Mouse (Mus musculus) adrenal gland, adult 18-20 months (tissue): ENCODE measurements around the gene Gm10553. TPM values are rescaled to one million over a fixed set of nuclear protein-coding genes. Genes with fewer than 3 reads are reported as not detected.
"Not testable (repeated sequence)": the region's sequence is repeated elsewhere in the genome, so short reads cannot be mapped to it uniquely, and the experiment has no call there.

ENCODE experiments used
- DNase-seq, 2 experiments: peaks; one replicate each; pipeline ENCODE4 v3.0.0; 2021 to 2022; ENCODE audit warnings: low spot score in 2 of 2
- long read RNA-seq, 2 experiments: library from polyadenylated mRNA; stranded (forward); transcript quantifications; one replicate each; pipeline ENCODE4 v2.0.0; 2021
- total RNA-seq, 2 experiments: library from RNA; stranded (reverse); gene quantifications; 1 replicate in 1 of 2; 2 replicates in 1 of 2; pipeline ENCODE4 v1.2.3; 2021

Gm10553 gene
- total RNA-seq = not detected
- long read RNA-seq, experiment 1 = 0 reads
- long read RNA-seq, experiment 2 = 0 reads

DNA sequence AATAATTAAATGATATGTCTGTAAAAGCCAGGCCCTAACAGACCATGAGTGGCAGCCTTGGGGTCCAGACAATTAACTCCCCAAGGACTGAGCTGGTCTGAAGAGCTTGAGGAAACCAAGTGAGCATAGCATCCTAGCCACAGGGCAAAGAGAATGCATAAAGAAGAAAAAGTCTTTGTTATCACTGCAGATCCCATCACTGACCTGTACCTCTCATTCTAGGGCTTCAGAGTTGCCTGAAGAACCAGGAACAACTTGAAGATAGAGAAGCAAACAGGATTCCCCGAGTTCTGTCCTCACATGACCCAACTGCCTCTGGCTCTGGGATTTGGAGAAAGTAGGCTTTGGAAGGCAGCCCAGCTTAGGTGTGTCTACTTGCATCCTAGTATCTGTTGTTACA is at the start of gene Gm10553:
Gene Gm10553 (plus strand): TSS at position 301 of the 400 bp plus-strand sequence.
- DNase-seq = not testable (repeated sequence)

DNA sequence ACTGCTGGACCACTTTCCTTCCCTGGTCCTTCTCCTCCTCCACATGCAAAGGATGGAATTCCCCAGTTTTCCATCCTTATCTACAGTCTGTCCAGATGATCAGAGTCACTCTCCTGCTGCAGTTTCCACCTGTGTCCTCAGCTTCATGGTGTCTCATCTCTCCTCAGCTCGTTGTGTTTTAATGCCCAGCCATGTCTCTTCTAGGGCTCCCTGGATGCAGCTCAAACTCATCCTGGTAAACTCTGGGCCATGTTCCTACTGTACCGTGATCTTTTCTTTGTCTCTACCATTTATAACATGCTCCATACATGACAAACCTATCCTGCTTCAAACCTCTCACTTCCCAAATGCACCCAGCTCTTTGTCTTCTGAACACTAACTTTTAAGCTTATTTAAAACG is 28.3 kb upstream of the Gm10553 start:
- not testable (repeated sequence) for DNase-seq

DNA sequence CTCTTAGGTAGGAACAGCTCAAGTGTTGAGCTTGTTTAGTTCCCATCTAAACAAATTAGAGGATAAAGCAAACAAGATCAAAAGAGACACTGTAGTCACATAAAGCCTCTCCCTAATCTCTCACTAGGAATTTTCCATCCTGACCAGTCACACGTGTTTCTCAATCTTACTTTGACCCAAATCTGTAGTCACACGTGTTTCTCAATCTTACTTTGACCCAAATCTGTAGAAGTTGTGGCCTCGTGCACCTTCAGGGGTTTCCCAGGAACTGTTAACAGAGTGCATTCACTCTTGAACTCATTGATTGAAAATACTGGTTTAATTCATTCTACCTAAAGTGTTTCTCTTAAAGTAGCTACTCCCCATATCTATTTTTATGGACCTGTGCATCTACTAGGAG is 26.9 kb upstream of the Gm10553 start:
- not testable (repeated sequence) for DNase-seq

GRCm38 (mm10) chr1:85084803-85085202 is 15.2 kb upstream of the Gm10553 start:
- not testable (repeated sequence) for DNase-seq

- DNase-seq = not testable (repeated sequence)
Observed at GRCm38 (mm10) chr1:85086211-85086610, 13.8 kb upstream of the Gm10553 start.

- DNase-seq = not testable (repeated sequence)
Observed at GRCm38 (mm10) chr1:85092169-85092568, 7.8 kb upstream of the Gm10553 start.

DNA sequence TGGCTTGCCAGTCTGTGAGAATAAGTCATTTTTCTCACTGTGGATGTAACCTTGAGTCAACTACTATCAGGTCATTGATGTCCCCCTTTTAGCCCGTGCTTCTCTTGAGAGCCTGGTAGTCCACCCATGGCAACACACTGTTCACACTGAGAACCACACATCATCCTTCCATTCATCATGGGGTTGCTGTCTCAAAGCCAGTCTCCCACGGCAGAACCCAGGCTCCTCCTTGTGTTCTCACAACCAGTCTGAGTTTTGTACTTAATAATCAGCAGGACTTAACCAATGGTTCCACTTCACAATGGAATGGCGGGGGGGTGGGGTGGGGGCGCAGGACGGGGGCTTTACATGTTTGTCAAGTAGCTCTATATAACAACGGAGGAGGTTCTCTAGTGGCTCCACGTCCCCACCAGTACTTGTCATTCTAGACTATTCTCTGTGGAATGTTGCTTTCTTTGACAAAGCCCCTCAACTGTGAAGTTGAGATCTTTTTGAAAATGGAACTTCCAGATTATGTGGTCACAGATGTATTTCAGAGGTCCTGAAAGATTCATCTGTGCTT is 6.9 kb upstream of the Gm10553 start:
- not testable (repeated sequence) for DNase-seq

- not testable (repeated sequence) for DNase-seq
Observed at GRCm38 (mm10) chr1:85099081-85099480, 883 bp upstream of the Gm10553 start.

- DNase-seq = not testable (repeated sequence)
Observed at GRCm38 (mm10) chr1:85101754-85102153, 1.8 kb downstream of the Gm10553 start.

- not testable (repeated sequence) for DNase-seq
Observed at GRCm38 (mm10) chr1:85105336-85105735, 5.4 kb downstream of the Gm10553 start.

- not testable (repeated sequence) for DNase-seq
Observed at GRCm38 (mm10) chr1:85106013-85106412, 6.0 kb downstream of the Gm10553 start.

- not testable (repeated sequence) for DNase-seq
Observed at GRCm38 (mm10) chr1:85109753-85110152, 9.8 kb downstream of the Gm10553 start, which contains the start of gene A530032D15Rik. A530032D15Rik (minus strand) TSS chr1:85109853.

DNA sequence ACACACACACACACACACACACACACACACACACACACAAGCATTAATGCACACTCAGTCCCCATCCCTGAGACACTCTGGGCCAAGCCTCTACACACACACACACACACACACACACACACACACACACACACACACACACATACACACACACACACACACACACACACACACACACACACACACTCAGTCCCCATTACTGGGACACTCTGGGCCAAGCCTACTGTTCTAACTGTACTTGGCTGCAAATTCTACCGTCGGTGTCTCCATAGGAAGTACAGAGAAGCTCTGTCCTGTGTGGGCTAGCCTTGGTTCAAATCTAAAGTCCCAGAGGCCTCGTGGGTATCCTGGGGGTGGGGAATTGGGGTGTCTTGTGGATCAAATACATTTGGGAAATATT is 10.9 kb downstream of the Gm10553 start:
- DNase-seq = not testable (repeated sequence)

DNA sequence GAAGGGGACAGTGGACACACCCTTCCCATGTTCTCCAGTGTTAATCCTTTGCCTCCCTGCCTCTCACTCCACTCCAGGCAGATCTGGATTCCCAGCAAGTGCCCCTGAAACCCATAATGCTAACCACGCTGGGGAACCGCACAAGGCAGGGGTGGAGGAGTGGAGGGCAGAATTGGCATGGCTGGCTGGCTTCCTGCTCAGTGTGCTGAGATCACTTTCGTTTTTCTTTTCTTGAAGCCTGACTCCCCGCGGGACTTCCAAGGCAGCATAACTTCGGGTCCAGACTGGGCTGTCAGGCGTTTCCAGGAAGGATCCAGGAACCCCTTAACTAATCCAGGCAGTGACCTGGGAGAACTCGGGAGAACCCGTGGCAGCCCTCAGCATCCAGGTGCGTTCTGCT is 11.6 kb downstream of the Gm10553 start:
- DNase-seq = not testable (repeated sequence)

DNA sequence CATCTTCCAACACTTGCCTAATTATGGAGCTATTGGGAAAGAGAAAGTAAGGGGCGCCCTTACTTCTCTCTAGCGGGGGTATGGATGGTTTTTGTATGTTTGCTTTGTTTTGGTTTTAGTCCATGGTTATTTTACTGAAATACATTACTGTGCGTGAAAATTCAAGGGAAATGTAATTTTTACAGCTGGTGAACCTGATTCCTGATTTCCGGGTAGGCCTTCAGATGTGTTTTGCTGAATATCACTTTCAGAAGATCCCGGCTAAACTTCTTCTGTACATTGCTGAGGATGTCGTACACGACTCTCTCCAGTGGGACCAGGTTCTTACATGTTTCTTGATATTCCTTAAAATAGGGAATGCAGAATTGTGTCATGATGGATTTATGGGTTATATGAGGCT is 12.3 kb downstream of the Gm10553 start:
- DNase-seq = not testable (repeated sequence)

DNA sequence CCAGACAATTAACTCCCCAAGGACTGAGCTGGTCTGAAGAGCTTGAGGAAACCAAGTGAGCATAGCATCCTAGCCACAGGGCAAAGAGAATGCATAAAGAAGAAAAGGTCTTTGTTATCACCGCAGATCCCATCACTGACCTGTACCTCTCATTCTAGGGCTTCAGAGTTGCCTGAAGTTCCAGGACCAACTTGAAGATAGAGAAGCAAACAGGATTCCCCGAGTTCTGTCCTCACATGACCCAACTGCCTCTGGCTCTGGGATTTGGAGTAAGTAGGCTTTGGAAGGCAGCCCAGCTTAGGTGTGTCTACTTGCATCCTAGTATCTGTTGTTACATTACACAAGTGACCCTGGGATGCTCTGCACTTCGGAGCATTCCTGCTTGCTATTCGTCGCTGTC is 12.9 kb downstream of the Gm10553 start:
- DNase-seq = not testable (repeated sequence)

DNA sequence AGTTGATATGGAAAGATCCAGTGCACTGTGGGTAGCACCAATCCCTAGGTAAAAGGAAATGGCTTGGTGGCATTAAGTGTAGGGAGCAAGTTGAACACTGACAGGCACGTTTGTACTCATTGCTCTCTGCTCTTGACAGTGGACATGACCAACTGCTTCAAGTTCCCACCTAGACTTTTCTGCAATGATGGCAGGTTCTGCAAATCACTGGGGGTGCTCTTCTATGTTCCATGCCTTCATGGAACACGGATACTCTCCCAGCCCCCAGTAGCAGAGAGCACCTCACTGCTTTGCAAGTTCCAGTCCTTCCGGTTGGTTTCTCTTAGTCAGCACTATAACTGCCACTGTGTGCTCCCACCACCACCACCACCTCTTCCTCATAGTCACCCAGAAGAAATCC is 14.1 kb downstream of the Gm10553 start:
- DNase-seq = peak in 1 of 2 experiments; percentile 7

DNA sequence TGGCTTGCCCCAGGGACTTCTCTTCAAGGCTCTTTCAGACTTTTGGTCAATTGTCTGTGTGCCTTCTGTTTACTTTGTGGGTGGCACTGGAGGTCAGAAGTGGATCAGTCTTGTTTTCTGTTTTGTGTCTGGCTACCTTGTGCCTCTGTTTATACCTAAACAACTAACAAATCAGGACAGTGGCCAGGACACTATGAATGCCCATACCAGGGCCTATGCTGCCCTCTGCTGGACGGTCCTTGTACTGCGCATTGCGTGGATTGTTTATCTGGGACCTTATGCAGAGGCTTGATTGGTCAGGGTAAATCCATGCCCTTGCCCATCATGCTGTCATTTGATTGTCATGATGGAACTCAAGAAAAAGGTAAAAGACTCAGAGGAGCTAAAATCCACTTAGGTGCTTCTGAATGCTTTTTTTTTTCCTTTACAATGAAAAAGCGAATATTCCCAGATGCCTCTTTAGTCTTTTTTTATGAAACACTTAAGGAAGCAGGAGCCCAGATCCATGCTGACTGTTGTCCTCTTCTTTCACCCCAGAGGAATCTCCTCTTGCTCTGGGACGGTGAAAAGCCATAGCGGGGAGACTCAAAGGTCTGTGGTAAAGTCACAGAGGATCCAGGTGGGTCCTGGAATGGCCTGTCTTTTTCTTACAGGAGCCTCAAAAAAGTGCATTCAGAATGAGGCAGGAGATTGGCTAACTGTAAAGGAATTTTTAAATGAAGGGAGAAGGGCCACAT is 14.9 kb downstream of the Gm10553 start:
- peak; percentile 55 to 69 for DNase-seq

DNA sequence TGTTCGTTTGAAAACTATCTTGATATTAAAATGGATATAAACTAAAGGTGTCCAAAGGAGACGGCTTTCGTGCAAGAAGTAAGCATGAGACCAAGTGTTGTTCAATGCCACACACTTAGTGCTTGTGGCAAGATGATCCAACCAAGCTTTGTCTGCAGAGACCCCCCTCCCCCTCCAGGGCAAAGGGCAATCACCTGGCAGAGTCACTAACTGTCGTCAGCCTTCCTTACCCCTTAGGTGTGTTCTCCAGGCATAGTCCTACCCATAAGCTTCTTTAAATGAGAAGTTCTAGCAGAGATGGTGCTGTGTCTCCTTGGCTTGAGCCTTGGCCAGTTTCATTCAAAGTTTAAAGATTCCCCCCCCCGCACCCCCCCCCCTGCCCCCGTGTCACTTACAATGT is 17.6 kb downstream of the Gm10553 start:
- not testable (repeated sequence) for DNase-seq

GRCm38 (mm10) chr1:85118341-85118740 is 18.4 kb downstream of the Gm10553 start:
- DNase-seq = not testable (repeated sequence)

- not testable (repeated sequence) for DNase-seq
Observed at GRCm38 (mm10) chr1:85121841-85122240, 21.9 kb downstream of the Gm10553 start.

- DNase-seq = not testable (repeated sequence)
Observed at GRCm38 (mm10) chr1:85133671-85134070, 33.7 kb downstream of the Gm10553 start.
